Mouse (Mus musculus) lung, adult 2 months (tissue): ENCODE data around the gene 4930432M17Rik. TPM values are rescaled to one million over a fixed set of nuclear protein-coding genes. Genes with fewer than 3 reads are reported as not detected.
A peak's percentile ranks its signal among the peaks of the same experiment; 100 is the strongest.

ENCODE experiments used
- DNase-seq: peaks from one replicate; pipeline ENCODE4 v3.0.0; 2022
- H3K4me1 ChIP-seq: fragments of 200-500 bp; 2 replicates; pipeline ENCODE4 v1.6.1; 2011; ENCODE audit warnings: low read length; ENCODE audit not compliant: control insufficient read depth, insufficient read depth
- H3K4me3 ChIP-seq: fragments of 200-500 bp; replicated peaks from 2 replicates; pipeline ENCODE3; 2011; ENCODE audit warnings: low read depth, mild to moderate bottlenecking, control low read depth, low read length; ENCODE audit errors: extremely low read depth
- CTCF ChIP-seq: fragments of 200-500 bp; IDR thresholded peaks from 2 replicates; pipeline ENCODE4 v1.5.1; 2011; ENCODE audit warnings: mild to moderate bottlenecking, low read length, control low read depth; ENCODE audit not compliant: insufficient read depth
- POLR2A ChIP-seq: fragments of 200-500 bp; IDR thresholded peaks from 2 replicates; pipeline ENCODE4 v1.6.1; 2011; ENCODE audit warnings: low read depth, mild to moderate bottlenecking, control low read depth, low read length, borderline replicate concordance; ENCODE audit errors: extremely low read depth
- WGBS: fragments of 180-500 bp; shearing (Covaris S2); methylation state at CpG from one replicate; pipeline ENCODE4 v1.1.7; 2018; 5-methylcytosine and 5-hydroxymethylcytosine counted together
- polyA plus RNA-seq: library from polyadenylated mRNA; depleted of rRNA; stranded (reverse); fragments of >200 nt; gene quantifications from 2 replicates; pipeline ENCODE4 v1.2.3, GENCODE M21; 2012; rRNA removed

Gene 4930432M17Rik
- polyA plus RNA-seq, result not detected in 2 replicates

DNA sequence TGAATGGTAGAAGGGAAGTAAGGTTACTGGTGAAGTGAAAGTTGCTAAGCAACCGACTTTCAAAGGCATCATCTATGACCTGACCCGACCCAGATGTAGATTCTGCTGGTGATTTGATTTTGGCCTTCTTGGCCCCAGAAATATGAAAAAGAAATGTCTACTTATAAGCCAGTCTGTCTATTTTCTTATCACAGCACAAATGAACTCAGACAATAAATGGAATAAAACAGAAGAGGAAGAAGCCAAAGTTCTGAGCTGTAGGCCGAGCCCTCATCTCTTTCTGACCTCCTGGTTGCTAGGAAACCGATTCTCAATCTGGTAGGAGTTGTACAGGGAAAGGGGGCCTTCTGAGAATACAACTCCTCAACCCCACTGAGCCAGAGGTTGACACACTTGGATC lies at the start of gene 4930432M17Rik:
Gene 4930432M17Rik, plus strand, starts transcription at position 301 of the 400 bp plus-strand sequence.
- no peak for TF ChIP-seq CTCF
- no peak for DNase-seq
- Histone ChIP-seq H3K4me1 (peaks cover 2% of the 10 kb centered on the region; the same call in 1 of the 2 replicates), H3K4me3 (no peak within 1 kb of the TSS)
- 83% methylated on average over 4 of the region's 4 CpGs for whole genome bisulfite sequencing

DNA sequence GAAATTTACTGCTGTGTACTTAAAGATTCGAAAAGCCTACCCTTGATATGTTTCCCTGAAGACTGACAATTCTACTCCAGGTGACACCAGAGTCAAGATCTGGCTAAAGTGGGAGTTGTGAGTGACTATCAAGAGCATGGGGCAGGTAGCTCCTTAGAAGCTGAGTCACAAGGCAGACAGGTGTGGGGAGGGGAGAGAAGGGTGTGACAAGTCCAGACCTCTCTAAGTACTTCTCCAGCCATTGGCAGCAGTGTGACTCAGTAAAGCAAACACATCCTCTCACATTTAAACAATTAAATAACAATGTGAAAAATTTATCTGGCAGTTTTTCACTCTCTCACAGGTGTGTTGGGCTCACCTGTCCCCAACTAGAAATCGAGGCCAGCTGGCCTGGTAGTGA lies 44.9 kb upstream of the 4930432M17Rik start:
- no peak for DNase-seq
- no peak overlapping the region for H3K4me3 ChIP-seq
- WGBS, result 49% methylated on average over 2 of the region's 2 CpGs
- no peaks in the 10 kb centered on the region for H3K4me1 ChIP-seq
- TF ChIP-seq POLR2A (no peak), CTCF (no peak)

DNA sequence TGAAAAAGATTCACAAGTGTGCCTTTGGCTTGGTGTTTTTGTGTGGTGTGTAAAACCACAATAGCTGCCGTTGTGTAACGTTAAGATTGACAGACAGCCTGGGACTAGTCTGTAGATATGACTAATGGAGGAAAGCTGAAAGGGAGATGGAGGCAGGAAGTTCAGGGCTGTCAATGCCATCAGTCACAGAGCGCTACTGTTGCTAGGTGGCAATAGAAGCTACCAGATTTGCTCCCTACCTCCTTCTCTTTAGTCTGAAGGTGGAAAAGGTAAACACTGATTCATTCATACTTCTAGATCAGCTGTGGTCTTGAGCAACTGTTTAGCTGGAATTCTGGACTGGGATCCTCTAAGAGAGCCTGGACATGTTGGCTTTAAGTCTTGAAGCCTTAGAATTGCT lies 44.3 kb upstream of the 4930432M17Rik start:
- no peak for DNase-seq
- TF ChIP-seq POLR2A (no peak), CTCF (no peak)
- 54% methylated on average over 3 of the region's 3 CpGs for WGBS
- Histone ChIP-seq H3K4me3 (no peak overlapping the region), H3K4me1 (no peaks in the 10 kb centered on the region)

GRCm38 (mm10) chr3:121628245-121628644 lies 42.3 kb upstream of the 4930432M17Rik start:
- Histone ChIP-seq H3K4me1 (no peaks in the 10 kb centered on the region), H3K4me3 (no peak overlapping the region)
- no peak for DNase-seq
- no peak for TF ChIP-seq CTCF
- TF ChIP-seq POLR2A, result no peak
- WGBS, result 60% methylated on average over 3 of the region's 3 CpGs

DNA sequence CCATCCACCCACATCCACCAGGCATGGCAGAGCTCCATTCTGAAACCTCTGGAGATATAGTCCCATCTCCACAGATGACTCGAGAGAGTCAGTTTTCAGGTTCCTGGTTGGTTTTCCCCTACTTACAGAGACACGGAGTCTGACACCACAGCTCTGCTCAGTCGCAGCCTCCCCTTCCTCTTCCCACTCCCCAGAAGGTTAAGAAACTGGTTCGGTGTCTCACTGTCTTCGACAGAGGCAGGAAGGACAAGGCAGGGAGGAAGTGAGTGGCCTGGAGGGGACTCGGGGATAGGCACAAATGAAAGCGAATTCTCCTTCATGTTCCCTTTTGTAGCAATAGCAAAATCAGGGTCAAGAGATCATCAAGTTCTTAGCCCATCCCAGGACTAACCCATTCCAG lies 39.9 kb upstream of the 4930432M17Rik start:
- 52% methylated on average over 7 of the region's 7 CpGs for WGBS
- TF ChIP-seq CTCF (no peak), POLR2A (no peak)

DNA sequence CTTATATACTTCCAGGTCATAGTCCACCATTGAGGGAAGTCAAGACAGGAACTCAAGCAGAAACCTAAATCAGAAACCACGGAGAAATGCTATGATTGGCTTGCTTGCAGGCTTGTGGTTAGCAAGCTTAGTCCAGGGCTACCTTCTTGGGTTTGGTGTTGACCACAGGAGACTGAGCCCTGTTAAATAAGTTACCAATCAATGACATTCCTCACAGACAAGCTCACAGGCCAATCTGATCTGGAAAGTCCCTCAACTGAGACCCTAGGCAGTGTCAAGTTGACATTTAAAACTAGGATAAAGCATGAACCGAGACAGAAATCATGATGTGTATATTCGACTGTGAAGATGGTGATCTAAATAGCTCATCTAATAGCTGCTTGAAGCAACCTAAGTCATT lies 35.6 kb upstream of the 4930432M17Rik start:
- no peak for DNase-seq
- H3K4me3 ChIP-seq, result no peak overlapping the region
- TF ChIP-seq POLR2A (no peak), CTCF (no peak)
- WGBS, result 67% methylated on average over 3 of the region's 3 CpGs
- peaks cover 5% of the 10 kb centered on the region for H3K4me1 ChIP-seq

More for the DNA sequence above, 39.9 kb upstream of the 4930432M17Rik start:
- Histone ChIP-seq H3K4me1 (no peaks in the 10 kb centered on the region), H3K4me3 (no peak overlapping the region)
- no peak for DNase-seq

- 43% methylated on average over 7 of the region's 7 CpGs for WGBS
- DNase-seq, result peak; percentile 62
- Histone ChIP-seq H3K4me1 (peaks cover 5% of the 10 kb centered on the region), H3K4me3 (no peak overlapping the region)
- TF ChIP-seq POLR2A (no peak), CTCF (no peak)
Measured at GRCm38 (mm10) chr3:121635505-121635904, 35.1 kb upstream of the 4930432M17Rik start.

GRCm38 (mm10) chr3:121636315-121636714 lies 34.2 kb upstream of the 4930432M17Rik start:
- TF ChIP-seq CTCF (peak; percentile 29; the same call in 1 of the 2 replicates), POLR2A (no peak)
- peaks cover 5% of the 10 kb centered on the region for H3K4me1 ChIP-seq
- WGBS, result 40% methylated on average over 6 of the region's 6 CpGs
- no peak overlapping the region for H3K4me3 ChIP-seq
- DNase-seq, result no peak

DNA sequence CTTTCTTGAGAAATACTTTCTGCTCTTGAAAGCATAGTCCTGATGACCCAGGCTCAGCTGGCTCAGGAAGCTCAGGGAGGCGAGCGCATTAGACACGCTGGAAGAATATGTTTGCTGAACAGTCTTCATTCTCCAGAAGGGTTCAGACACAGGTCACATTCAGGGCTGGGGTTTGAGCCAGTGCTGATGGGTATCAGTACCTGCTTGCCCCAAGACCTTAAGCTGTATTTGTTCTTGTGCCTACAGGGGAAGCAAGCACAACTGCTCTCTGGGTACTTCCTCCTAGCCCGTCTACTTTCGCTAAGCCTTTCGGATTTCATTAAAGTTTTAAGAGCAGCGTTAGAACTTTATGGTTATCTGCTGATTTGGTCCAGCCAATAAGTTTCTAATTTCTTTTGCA lies 33.8 kb upstream of the 4930432M17Rik start:
- TF ChIP-seq CTCF, result no peak
- no peak for TF ChIP-seq POLR2A
- 56% methylated on average over 7 of the region's 7 CpGs for WGBS
- Histone ChIP-seq H3K4me3 (no peak overlapping the region), H3K4me1 (peaks cover 5% of the 10 kb centered on the region)
- no peak for DNase-seq

DNA sequence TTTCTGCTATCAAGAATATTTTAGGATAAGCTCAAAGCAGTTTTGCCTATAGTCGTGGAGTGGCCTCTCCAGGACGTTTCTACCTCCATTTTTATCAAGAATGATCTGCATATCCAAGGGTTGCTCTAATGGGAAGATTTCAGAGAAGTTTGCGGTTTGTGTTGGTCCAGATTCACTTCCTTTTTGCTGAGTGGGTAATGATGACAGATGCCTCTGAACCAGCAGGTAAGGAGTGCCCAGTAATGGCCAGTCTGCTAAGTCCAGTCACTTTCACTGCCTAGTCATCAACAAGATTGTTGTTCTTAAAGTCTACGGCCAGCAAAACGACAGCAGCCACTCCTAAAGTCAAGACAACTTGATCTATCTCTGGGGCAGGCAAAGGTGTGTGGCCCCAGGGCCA lies 32.8 kb upstream of the 4930432M17Rik start:
- no peak for DNase-seq
- peaks cover 5% of the 10 kb centered on the region for H3K4me1 ChIP-seq
- TF ChIP-seq POLR2A (no peak), CTCF (no peak)
- 76% methylated on average over 5 of the region's 5 CpGs for WGBS
- H3K4me3 ChIP-seq, result no peak overlapping the region
